Mouse (Mus musculus): ENCODE measurements around the gene Retn.

- TF ChIP-seq CTCF (IDR thresholded peaks at IDR 0.05; ENCODE audit: low read depth) (no peak), EP300 (IDR thresholded peaks at IDR 0.05; ENCODE audit: low read depth) (no peak)
Measured at GRCm38 (mm10) chr8:3660889-3661288, 5.3 kb downstream of the Retn start.
